Mouse (Mus musculus) liver, adult (tissue): ENCODE data around the gene B230118H07Rik.

ENCODE experiments used
- GATA4 ChIP-seq: IDR thresholded peaks from 2 replicates; pipeline ENCODE4 v1.6.1; 2014; ENCODE audit warnings: mild to moderate bottlenecking, low read length; ENCODE audit not compliant: insufficient replicate concordance

B230118H07Rik gene

GRCm38 (mm10) chr2:101618373-101618772 is 31.0 kb downstream of the B230118H07Rik start:
- no peak for TF ChIP-seq GATA4

- no peak for TF ChIP-seq GATA4
Measured at GRCm38 (mm10) chr2:101615464-101616305, 33.6 kb downstream of the B230118H07Rik start.

- TF ChIP-seq GATA4 = no peak
Measured at GRCm38 (mm10) chr2:101610861-101611260, 38.5 kb downstream of the B230118H07Rik start.

GRCm38 (mm10) chr2:101608232-101608894 is 41.0 kb downstream of the B230118H07Rik start:
- TF ChIP-seq GATA4 = no peak

- no peak for TF ChIP-seq GATA4
Measured at GRCm38 (mm10) chr2:101603099-101603498, 46.2 kb downstream of the B230118H07Rik start.

- TF ChIP-seq GATA4 = no peak
Measured at GRCm38 (mm10) chr2:101600703-101601102, 48.6 kb downstream of the B230118H07Rik start.

GRCm38 (mm10) chr2:101598190-101599181 is 50.8 kb downstream of the B230118H07Rik start:
- no peak for TF ChIP-seq GATA4

GRCm38 (mm10) chr2:101597186-101597585 is 52.1 kb downstream of the B230118H07Rik start:
- TF ChIP-seq GATA4 = no peak

GRCm38 (mm10) chr2:101594681-101595080 is 54.7 kb downstream of the B230118H07Rik start:
- TF ChIP-seq GATA4 = no peak

GRCm38 (mm10) chr2:101592886-101593285 is 56.4 kb downstream of the B230118H07Rik start:
- TF ChIP-seq GATA4 = no peak

GRCm38 (mm10) chr2:101592023-101592841 is 57.1 kb downstream of the B230118H07Rik start:
- TF ChIP-seq GATA4 = no peak

- no peak for TF ChIP-seq GATA4
Measured at GRCm38 (mm10) chr2:101591356-101591755, 58.0 kb downstream of the B230118H07Rik start.

GRCm38 (mm10) chr2:101581418-101581817 is 67.9 kb downstream of the B230118H07Rik start:
- no peak for TF ChIP-seq GATA4

- no peak for TF ChIP-seq GATA4
Measured at GRCm38 (mm10) chr2:101580977-101581376, 68.4 kb downstream of the B230118H07Rik start.
